Mouse (Mus musculus) liver, postnatal 0 days (tissue): ENCODE results near the gene Zfhx3. TPM values are rescaled to one million over a fixed set of nuclear protein-coding genes. Genes with fewer than 3 reads are reported as not detected.

Experiments
- ATAC-seq: fragments of 200-750 bp; cut with Nextera tagmentation; 2 replicates; pipeline ENCODE4 v1.8.0; 2017; ENCODE audit warnings: mild to moderate bottlenecking, moderate library complexity
- DNase-seq: peaks from one replicate; pipeline ENCODE4 v3.0.0-alpha.2; 2016
- H3K27ac ChIP-seq: fragments of 300-500 bp; sonication (generic); 2 replicates; pipeline ENCODE4 v1.5.1; 2014; ENCODE audit warnings: antibody characterized with exemption, moderate library complexity, mild to moderate bottlenecking, low read depth
- H3K27me3 ChIP-seq: fragments of 300-500 bp; sonication (generic); 2 replicates; pipeline ENCODE4 v1.6.1; 2014; ENCODE audit warnings: low read length, control low read depth, mixed read lengths; ENCODE audit not compliant: insufficient read depth
- H3K36me3 ChIP-seq: fragments of 300-500 bp; sonication (generic); replicated peaks from 2 replicates; pipeline ENCODE4 v1.6.1; 2014; ENCODE audit warnings: mild to moderate bottlenecking, control low read depth, low read length, moderate library complexity, mixed read lengths; ENCODE audit not compliant: insufficient read depth
- H3K4me1 ChIP-seq: fragments of 300-500 bp; sonication (generic); 2 replicates; pipeline ENCODE4 v1.6.1; 2014; ENCODE audit warnings: antibody characterized with exemption, mild to moderate bottlenecking, control low read depth; ENCODE audit not compliant: insufficient read depth
- H3K4me2 ChIP-seq: fragments of 300-500 bp; sonication (generic); 2 replicates; pipeline ENCODE4 v1.6.1; 2014; ENCODE audit warnings: low read depth, mild to moderate bottlenecking, low read length, moderate library complexity, mixed read lengths
- H3K4me3 ChIP-seq: fragments of 300-500 bp; sonication (generic); 2 replicates; pipeline ENCODE4 v1.5.1; 2014; ENCODE audit warnings: low read depth, low read length
- H3K9ac ChIP-seq: fragments of 300-500 bp; sonication (generic); replicated peaks from 2 replicates; pipeline ENCODE4 v1.6.1; 2014; ENCODE audit warnings: mild to moderate bottlenecking, moderate library complexity
- H3K9me3 ChIP-seq: fragments of 300-500 bp; sonication (generic); 2 replicates; pipeline ENCODE4 v1.6.1; 2016; ENCODE audit warnings: mild to moderate bottlenecking, control low read depth, low read length, mixed read lengths
- CTCF ChIP-seq: sonication (generic); IDR thresholded peaks from 2 replicates; pipeline ENCODE4 v1.5.1; 2016; ENCODE audit warnings: antibody characterized with exemption, low read depth
- EP300 ChIP-seq: IDR thresholded peaks from 2 replicates; pipeline ENCODE4 v1.6.1; 2016; ENCODE audit warnings: antibody characterized with exemption, low read depth, mild to moderate bottlenecking
- WGBS: fragments of 180-500 bp; shearing (Covaris S2); extraction: QIAGEN DNeasy Blood & Tissue Kit; methylation state at CpG from one replicate; pipeline ENCODE4 v1.1.7; 2014; ENCODE audit not compliant: insufficient replicate concordance; 5-methylcytosine and 5-hydroxymethylcytosine counted together
- polyA plus RNA-seq: library from polyadenylated mRNA; unstranded; fragments of >200 nt; fragmentation: Nextera tagmentation; extraction: Ambion mirVana; gene quantifications from 2 replicates; pipeline ENCODE4 v1.2.1, GENCODE M21; 2015

Gene Zfhx3
- polyA plus RNA-seq, 1 experiment from 2014 or later: 1.2 TPM

DNA sequence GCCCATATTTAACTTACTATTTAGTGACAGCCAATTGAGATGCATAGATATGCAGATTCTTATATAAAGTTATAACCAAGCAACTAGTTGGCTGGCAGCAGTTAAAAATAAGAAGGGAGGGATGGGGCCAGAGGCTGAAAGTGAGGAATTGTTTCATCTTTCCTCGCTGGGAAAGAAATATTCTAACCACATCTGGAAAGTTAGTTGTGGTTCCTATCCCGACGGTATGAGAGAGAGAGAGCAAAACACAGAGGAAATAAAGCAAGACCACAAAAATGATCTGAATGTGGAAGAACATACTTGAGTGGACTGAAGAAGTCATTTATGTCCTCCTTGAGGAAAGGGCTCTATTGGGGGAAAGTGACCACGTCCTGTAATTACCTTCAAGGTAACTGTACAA, 101.2 kb downstream of the Zfhx3 start:
- TF ChIP-seq CTCF (no peak), EP300 (no peak)
- no peaks in the 10 kb centered on the region for H3K9me3 ChIP-seq
- no peaks in the 10 kb centered on the region for H3K27me3 ChIP-seq
- no peaks in the 10 kb centered on the region for H3K4me1 ChIP-seq
- DNase-seq: no peak
- no peaks in the 10 kb centered on the region for H3K36me3 ChIP-seq
- no peak overlapping the region for H3K27ac ChIP-seq
- no peak overlapping the region for H3K4me2 ChIP-seq
- no peak overlapping the region for H3K4me3 ChIP-seq
- no peak overlapping the region for H3K9ac ChIP-seq
- ATAC-seq: no peak
- 57% methylated on average over 4 of the region's 4 CpGs for WGBS

DNA sequence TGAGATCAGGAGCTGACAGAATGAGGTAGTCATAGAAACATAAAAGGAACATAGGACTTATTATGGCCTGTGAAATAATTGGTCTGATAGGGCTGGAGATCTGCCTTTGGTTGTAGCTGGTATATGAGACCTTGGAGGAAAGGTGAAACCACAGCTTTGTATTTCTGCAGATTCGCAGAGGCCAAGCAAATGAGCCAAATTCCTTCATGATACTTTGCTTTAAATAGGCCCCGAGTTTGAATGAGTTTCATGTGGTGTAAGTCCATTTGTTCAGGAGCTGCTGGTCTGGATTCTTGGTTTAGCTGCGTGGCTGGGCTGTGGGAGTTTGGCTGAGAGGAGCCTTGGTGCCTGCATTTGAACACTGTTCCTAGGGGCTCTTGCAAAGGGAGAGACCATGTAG, 101.7 kb downstream of the Zfhx3 start:
- Histone ChIP-seq H3K4me1 (no peaks in the 10 kb centered on the region), H3K27me3 (no peaks in the 10 kb centered on the region), H3K9ac (no peak overlapping the region), H3K9me3 (no peaks in the 10 kb centered on the region), H3K4me3 (no peak overlapping the region), H3K27ac (no peak overlapping the region), H3K36me3 (no peaks in the 10 kb centered on the region), H3K4me2 (no peak overlapping the region)
- TF ChIP-seq CTCF: no peak
- no peak for TF ChIP-seq EP300
- DNase-seq (no peak), ATAC-seq (no peak)
- WGBS: 68% methylated on average over 3 of the region's 3 CpGs

DNA sequence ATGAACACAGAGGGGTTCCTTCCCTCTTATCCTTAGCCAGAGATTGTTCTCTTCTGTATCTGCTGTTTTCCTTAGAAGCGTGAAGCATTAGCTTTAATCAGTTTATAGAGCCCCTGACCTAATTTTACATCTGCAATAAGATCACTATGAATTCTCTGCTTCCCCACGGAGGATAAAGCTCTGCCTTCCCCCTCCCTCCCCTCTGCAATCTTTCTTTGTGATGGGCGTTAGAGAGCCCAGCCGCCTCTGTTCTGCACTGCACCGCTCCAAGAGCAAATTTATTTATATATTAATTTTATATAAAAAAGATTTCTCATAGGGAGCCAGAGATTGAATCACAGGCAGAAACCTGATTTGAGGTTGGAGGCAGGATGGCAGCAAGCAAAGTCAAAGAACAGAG, 113.8 kb downstream of the Zfhx3 start:
- Histone ChIP-seq H3K36me3 (no peaks in the 10 kb centered on the region), H3K27ac (no peak overlapping the region), H3K4me1 (no peaks in the 10 kb centered on the region), H3K9ac (no peak overlapping the region), H3K9me3 (no peaks in the 10 kb centered on the region), H3K27me3 (no peaks in the 10 kb centered on the region), H3K4me3 (no peak overlapping the region), H3K4me2 (no peak overlapping the region)
- DNase-seq (no peak), ATAC-seq (no peak)
- 66% methylated on average over 5 of the region's 5 CpGs for WGBS
- TF ChIP-seq EP300: no peak
- TF ChIP-seq CTCF: no peak

DNA sequence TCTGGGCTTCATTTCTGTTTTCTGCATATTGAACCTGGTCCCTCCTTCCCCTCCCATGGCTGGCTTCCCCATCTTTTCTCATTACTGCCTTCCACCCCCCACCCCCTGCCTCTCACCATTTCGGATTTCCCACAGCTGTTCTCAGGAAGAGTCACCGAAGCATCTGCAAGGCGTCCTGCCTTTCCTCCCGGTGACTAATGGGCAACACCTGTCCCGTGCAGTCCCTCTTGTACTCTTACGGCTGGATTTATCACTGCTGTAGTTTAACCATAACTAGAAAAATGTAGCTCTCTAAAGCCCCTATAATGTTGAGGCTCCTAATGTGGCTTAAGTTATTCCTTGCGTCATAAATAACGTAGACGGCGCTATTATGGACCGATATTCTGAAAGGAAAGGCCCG, 119.5 kb downstream of the Zfhx3 start:
- Histone ChIP-seq H3K4me2 (no peak overlapping the region), H3K9me3 (no peaks in the 10 kb centered on the region), H3K27me3 (no peaks in the 10 kb centered on the region), H3K9ac (no peak overlapping the region), H3K36me3 (no peaks in the 10 kb centered on the region), H3K4me1 (no peaks in the 10 kb centered on the region), H3K4me3 (no peak overlapping the region), H3K27ac (no peak overlapping the region)
- DNase-seq (no peak), ATAC-seq (no peak)
- TF ChIP-seq CTCF (no peak), EP300 (no peak)
- 87% methylated on average over 12 of the region's 12 CpGs for WGBS

DNA sequence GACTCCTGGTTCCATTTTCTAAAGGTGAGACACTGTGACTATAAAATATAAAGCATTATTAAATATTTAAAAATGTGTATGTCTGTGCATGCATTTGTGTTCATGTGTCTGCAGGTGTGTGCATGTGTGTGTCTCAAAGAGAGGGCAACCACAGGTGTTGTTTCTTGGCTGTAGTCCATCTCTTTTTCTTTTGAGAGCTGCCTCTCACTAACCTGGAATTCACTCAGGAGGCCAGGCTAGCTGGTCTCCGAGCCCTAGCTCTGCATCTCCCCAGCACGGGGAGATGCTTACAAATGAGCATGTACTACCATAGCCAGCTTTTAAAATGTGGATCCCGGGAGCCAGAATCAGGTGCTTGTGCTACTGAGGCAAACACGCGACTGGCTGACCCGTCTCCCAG, 124.7 kb downstream of the Zfhx3 start:
- no peak overlapping the region for H3K9ac ChIP-seq
- no peak for ATAC-seq
- H3K9me3 ChIP-seq: no peaks in the 10 kb centered on the region
- H3K4me2 ChIP-seq: no peak overlapping the region
- no peaks in the 10 kb centered on the region for H3K36me3 ChIP-seq
- no peaks in the 10 kb centered on the region for H3K4me1 ChIP-seq
- H3K27ac ChIP-seq: no peak overlapping the region
- H3K4me3 ChIP-seq: no peak overlapping the region
- no peaks in the 10 kb centered on the region for H3K27me3 ChIP-seq
- no peak for DNase-seq
- TF ChIP-seq CTCF: no peak
- TF ChIP-seq EP300: no peak
- 78% methylated on average over 6 of the region's 6 CpGs for WGBS

- WGBS: 59% methylated on average over 8 of the region's 8 CpGs
- Histone ChIP-seq H3K4me3 (no peak overlapping the region), H3K4me1 (no peaks in the 10 kb centered on the region), H3K27ac (no peak overlapping the region), H3K27me3 (no peaks in the 10 kb centered on the region), H3K9me3 (no peaks in the 10 kb centered on the region), H3K9ac (no peak overlapping the region), H3K36me3 (no peaks in the 10 kb centered on the region), H3K4me2 (no peak overlapping the region)
- no peak for ATAC-seq
- no peak for DNase-seq
- no peak for TF ChIP-seq EP300
- no peak for TF ChIP-seq CTCF
Observed at GRCm38 (mm10) chr8:108068195-108068594, 125.8 kb downstream of the Zfhx3 start.

GRCm38 (mm10) chr8:108070438-108070837, 128.0 kb downstream of the Zfhx3 start:
- DNase-seq (no peak), ATAC-seq (no peak)
- TF ChIP-seq CTCF: no peak
- 64% methylated on average over 4 of the region's 4 CpGs for WGBS
- H3K4me2 ChIP-seq: no peak overlapping the region
- H3K27me3 ChIP-seq: no peaks in the 10 kb centered on the region
- no peak overlapping the region for H3K4me3 ChIP-seq
- H3K36me3 ChIP-seq: no peaks in the 10 kb centered on the region
- no peaks in the 10 kb centered on the region for H3K4me1 ChIP-seq
- no peak overlapping the region for H3K9ac ChIP-seq
- no peaks in the 10 kb centered on the region for H3K9me3 ChIP-seq
- no peak overlapping the region for H3K27ac ChIP-seq
